Mouse (Mus musculus) heart, adult 2 months (tissue): Measurements from ENCODE around the gene Ifitm5.

ENCODE experiments used
- CTCF ChIP-seq: fragments of 200-600 bp; IDR thresholded peaks from 2 replicates; pipeline ENCODE4 v1.8.1; 2022; ENCODE audit warnings: antibody characterized with exemption, mild to moderate bottlenecking, moderate library complexity
- POLR2A ChIP-seq: fragments of 200-500 bp; IDR thresholded peaks from 2 replicates; pipeline ENCODE4 v1.6.1; 2011; ENCODE audit warnings: mild to moderate bottlenecking, low read depth, low read length, control low read depth; ENCODE audit not compliant: insufficient read depth

- TF ChIP-seq CTCF (no peak), POLR2A (no peak)
Observed at GRCm38 (mm10) chr7:140966921-140967320, 16.8 kb upstream of the Ifitm5 start, which contains the start of gene Ifitm1.
